Comparison of ENCODE assay signal across 18 mouse cellular contexts in genomic region chr8:119438876-119439275, GRCm38 (mm10). TPM values are rescaled to one million over a fixed set of nuclear protein-coding genes. Genes with fewer than 3 reads are reported as not detected.
DNase-seq lines count a peak whose midpoint lies in the region; ATAC-seq and TF ChIP-seq lines count a peak whose summit lies in the region.
"Had no signal": no experiment of that assay in that cellular context is flagged by ENCODE, and none has a peak within 500 bp of the region (broad histone marks: within the 10 kb centered on the region; RNA-seq: fewer than 3 reads in every experiment).

No protein-coding gene starts in this region.

- 68% methylated on average over 6 of the region's 6 CpGs for WGBS in lung, adult 2 months

- H3K27me3 ChIP-seq in erythroblast, embryonic 14.5 days (ENCODE audit: control insufficient read depth), result no peaks in the 10 kb centered on the region
- no peaks in the 10 kb centered on the region for H3K27me3 ChIP-seq in myocyte (ENCODE audit: control insufficient read depth, insufficient read depth, insufficient read length)
- H3K27me3 ChIP-seq: embryonic facial prominence, embryonic 15.5 days; forebrain, embryonic 15.5 days; midbrain, embryonic 15.5 days; neural tube, embryonic 13.5 days had no signal

- H3K36me3 ChIP-seq in erythroblast, embryonic 14.5 days (ENCODE audit: control insufficient read depth), result peaks cover 13% of the 10 kb centered on the region; the same call in 1 of the 2 replicates
- H3K36me3 ChIP-seq in myocyte (ENCODE audit: control insufficient read depth, insufficient read depth), result peaks cover 16% of the 10 kb centered on the region
- H3K36me3 ChIP-seq: embryonic facial prominence, embryonic 15.5 days; forebrain, embryonic 15.5 days; midbrain, embryonic 15.5 days; neural tube, embryonic 13.5 days had no signal

- no peak overlapping the region for H3ac ChIP-seq in myocyte (ENCODE audit: control insufficient read depth, insufficient read length)

- H3K79me2 ChIP-seq in myocyte (ENCODE audit: control insufficient read depth, insufficient read depth), result peaks cover 21% of the 10 kb centered on the region

- ATAC-seq in erythroblast, adult 5-6 weeks (replicated peaks; ENCODE audit: low FRiP score, poor library complexity, severe bottlenecking), result no peak
- ATAC-seq: forebrain, embryonic 15.5 days; hindbrain, embryonic 16.5 days; midbrain, embryonic 15.5 days had no signal

- no peaks in the 10 kb centered on the region for H3K9me3 ChIP-seq in erythroblast, embryonic 14.5 days (ENCODE audit: control insufficient read depth, low read length)
- H3K9me3 ChIP-seq: embryonic facial prominence, embryonic 15.5 days; forebrain, embryonic 15.5 days; midbrain, embryonic 15.5 days; neural tube, embryonic 13.5 days had no signal

- H3K4me2 ChIP-seq in myocyte (ENCODE audit: low read depth), result peak overlapping the region; percentile 79
- H3K4me2 ChIP-seq: embryonic facial prominence, embryonic 15.5 days; forebrain, embryonic 15.5 days; midbrain, embryonic 15.5 days; neural tube, embryonic 13.5 days had no signal

- no peak for DNase-seq in lung, adult 2 months
- no peak for DNase-seq in lung, postnatal 25 days (ENCODE audit: low spot score)
- DNase-seq in kidney, postnatal 36 days, result peak; percentile 65 to 69
- no peak for DNase-seq in left cerebral cortex, adult 9 months (ENCODE audit: low spot score in 2 of 2)
- no peak for DNase-seq in right cerebral cortex, postnatal 25 days
- DNase-seq: cerebellum, adult 11-12 months; gastrocnemius, postnatal 10 days; lung, postnatal 14 days had no signal

- TF ChIP-seq POLR2A in lung, adult 2 months (IDR thresholded peaks at IDR 0.05; ENCODE audit: borderline replicate concordance, extremely low read depth, low read depth, low read length), result no peak
- TF ChIP-seq POLR2A in myocyte (IDR thresholded peaks at IDR 0.05; ENCODE audit: insufficient read length, low read depth), result no peak

- H3K4me1 ChIP-seq in erythroblast, embryonic 14.5 days (ENCODE audit: control insufficient read depth), result peaks cover 9% of the 10 kb centered on the region
- H3K4me1 ChIP-seq in lung, adult 2 months (ENCODE audit: control insufficient read depth, insufficient read depth, low read length), result peaks cover 9% of the 10 kb centered on the region
- H3K4me1 ChIP-seq: forebrain, embryonic 15.5 days; midbrain, embryonic 15.5 days had no signal

- H3K4me3 ChIP-seq in erythroblast, embryonic 14.5 days (replicated peaks), result peak overlapping the region; percentile 19
- peak overlapping the region; percentile 25 for H3K4me3 ChIP-seq in lung, adult 2 months (replicated peaks; ENCODE audit: extremely low read depth, low read depth, low read length)
- H3K4me3 ChIP-seq in myocyte, result peak overlapping the region; percentile 69
- H3K4me3 ChIP-seq: embryonic facial prominence, embryonic 15.5 days; forebrain, embryonic 15.5 days; midbrain, embryonic 15.5 days; neural tube, embryonic 13.5 days had no signal

- no peak for TF ChIP-seq CTCF in lung, adult 2 months (IDR thresholded peaks at IDR 0.05; ENCODE audit: insufficient read depth, low read length)

TF ChIP-seq in myocyte, 11 proteins besides CTCF, POLR2A, EP300 and RAD21:
- TF ChIP-seq MYOG (IDR thresholded peaks at IDR 0.05; ENCODE audit: control insufficient read depth in 1 of 3, insufficient read depth in 1 of 3, insufficient read length in 2 of 3, low read depth in 2 of 3) (peak in 1 of 3 experiments; percentile 12), SRF (IDR thresholded peaks at IDR 0.05; ENCODE audit: control insufficient read depth, insufficient read length, low read depth) (no peak)

RNA-seq across cellular contexts. Expression of gene Osgin1, which starts 5.0 kb away (rescaled TPM):
- polyA plus RNA-seq in erythroblast, embryonic 14.5 days (2012), result 0.17 and 0.30 TPM in 2 replicates
- 1.7 TPM in 2 replicates for total RNA-seq in erythroblast, adult 5-6 weeks (2015; ENCODE audit: low replicate concordance)
- total RNA-seq in erythroblast, adult 5-6 weeks (2017; ENCODE audit: low replicate concordance), result 0.70 and 0.94 TPM in 2 replicates
- polyA plus RNA-seq in lung, adult 2 months (2012; rRNA removed), result 48.8 and 57.9 TPM in 2 replicates
- polyA plus RNA-seq in myocyte (2012; fragmentation: generic; extraction: Trizol), result 14.3 TPM
- total RNA-seq: common myeloid progenitor, adult 5-6 weeks had no signal
- polyA plus RNA-seq: neural tube, embryonic 13.5 days had no signal

RNA-seq across cellular contexts. Expression of gene Necab2, which starts 7.6 kb away (rescaled TPM):
- polyA plus RNA-seq in erythroblast, embryonic 14.5 days (2012), result not detected in 2 replicates
- not detected in 2 replicates for total RNA-seq in erythroblast, adult 5-6 weeks (2015; ENCODE audit: low replicate concordance)
- not detected in 2 replicates for total RNA-seq in erythroblast, adult 5-6 weeks (2017; ENCODE audit: low replicate concordance)
- 0.63 and 1.0 TPM in 2 replicates for polyA plus RNA-seq in lung, adult 2 months (2012; rRNA removed)
- not detected for polyA plus RNA-seq in myocyte (2012; fragmentation: generic; extraction: Trizol)
- total RNA-seq: common myeloid progenitor, adult 5-6 weeks; heart, postnatal 25 days had no signal

RNA-seq across cellular contexts. Expression of gene Mlycd, which starts 44.2 kb away (rescaled TPM):
- polyA plus RNA-seq in erythroblast, embryonic 14.5 days (2012), result 0.28 and 0.34 TPM in 2 replicates
- 2.7 TPM in 1 of 2 replicates, not detected in the other for total RNA-seq in erythroblast, adult 5-6 weeks (2015; ENCODE audit: low replicate concordance)
- 1.3 and 1.8 TPM in 2 replicates for total RNA-seq in erythroblast, adult 5-6 weeks (2017; ENCODE audit: low replicate concordance)
- 26.9 and 32.0 TPM in 2 replicates for polyA plus RNA-seq in lung, adult 2 months (2012; rRNA removed)
- polyA plus RNA-seq in myocyte (2012; fragmentation: generic; extraction: Trizol), result 23.1 TPM

Comparison
In these comparisons a context has a peak if more than half of its experiments do, and no peak if none do; other contexts are left out.
1. H3K4me3 ChIP-seq: peak in every context shown above with its lines; median percentile 69 in myocyte; 25 in lung, adult 2 months; 19 in erythroblast, embryonic 14.5 days.
2. DNase-seq: peak in kidney, postnatal 36 days (2 of 2); none in lung, adult 2 months (single experiment), lung, postnatal 25 days (single experiment), left cerebral cortex, adult 9 months (0 of 2) and right cerebral cortex, postnatal 25 days (single experiment).
3. RNA of gene Osgin1, which starts 5.0 kb away (polyA plus RNA-seq): 48.8 to 57.9 TPM in lung, adult 2 months and 14.3 TPM in myocyte (single experiment); 0.17 to 0.30 TPM in erythroblast, embryonic 14.5 days; every median in the first group is over 10 times any median in the second.
4. RNA of gene Mlycd, which starts 44.2 kb away (polyA plus RNA-seq): 26.9 to 32.0 TPM in lung, adult 2 months and 23.1 TPM in myocyte (single experiment); 0.28 to 0.34 TPM in erythroblast, embryonic 14.5 days; every median in the first group is over 10 times any median in the second.